Mouse (Mus musculus) liver, postnatal 0 days (tissue): ENCODE measurements around the gene Snx1.

Source experiments
- CTCF ChIP-seq: sonication (generic); IDR thresholded peaks from 2 replicates; pipeline ENCODE4 v1.5.1; 2016; ENCODE audit warnings: antibody characterized with exemption, low read depth
- EP300 ChIP-seq: IDR thresholded peaks from 2 replicates; pipeline ENCODE4 v1.6.1; 2016; ENCODE audit warnings: antibody characterized with exemption, low read depth, mild to moderate bottlenecking

- TF ChIP-seq CTCF (no peak), EP300 (no peak)
These were observed 16.8 kb downstream of the Snx1 start for GRCm38 (mm10) chr9:66109574-66109973.
